Mouse (Mus musculus) cortical plate, adult 2 months (tissue): ENCODE data around the gene Epas1.

Source experiments
- CTCF ChIP-seq: fragments of 200-500 bp; IDR thresholded peaks from 2 replicates; pipeline ENCODE4 v1.5.1; 2011; ENCODE audit warnings: mild to moderate bottlenecking, control low read depth, low read length; ENCODE audit not compliant: insufficient read depth; ENCODE audit errors: extremely low read depth
- POLR2A ChIP-seq: fragments of 200-500 bp; IDR thresholded peaks from 2 replicates; pipeline ENCODE4 v1.6.1; 2011; ENCODE audit warnings: mild to moderate bottlenecking, low read length, control low read depth; ENCODE audit not compliant: insufficient read depth; ENCODE audit errors: extremely low read depth

DNA sequence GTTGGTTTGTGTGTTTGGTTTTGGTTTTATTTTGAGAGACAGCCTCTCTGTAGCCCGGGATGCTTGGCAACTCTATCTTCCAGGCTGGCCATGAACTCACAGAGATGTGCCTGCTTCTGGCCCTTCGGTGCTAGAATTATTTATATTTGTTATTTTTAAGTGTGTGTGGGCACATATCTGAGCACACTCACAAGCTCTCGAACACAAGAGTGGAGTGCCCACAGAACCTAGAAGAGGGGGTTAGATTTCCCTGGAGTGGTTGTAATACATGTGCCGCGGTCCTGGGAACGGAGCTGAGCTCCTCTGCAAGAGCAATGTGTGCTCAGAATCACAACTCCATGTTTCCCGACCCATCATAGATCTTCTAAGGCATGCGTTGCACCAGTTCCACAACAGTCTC lies 40.9 kb upstream of the Epas1 start:
- TF ChIP-seq POLR2A (no peak), CTCF (no peak)
